Mouse (Mus musculus): Measurements from ENCODE around the gene Sprr2a1.
"Not testable (repeated sequence)": the region's sequence is repeated elsewhere in the genome, so short reads cannot be mapped to it uniquely, and the experiment has no call there.

- not testable (repeated sequence) for TF ChIP-seq CTCF (IDR thresholded peaks at IDR 0.05; ENCODE audit: low read depth); EP300 (optimal IDR thresholded peaks at IDR 0.05)
Measured at GRCm38 (mm10) chr3:92212059-92212458, 3.5 kb upstream of the Sprr2a1 start.
